ENCODE assay signal across 19 mouse cellular contexts in genomic region chr17:62337890-62338557, GRCm38 (mm10).
DNase-seq lines count a peak whose midpoint lies in the region; ATAC-seq and TF ChIP-seq lines count a peak whose summit lies in the region.
"Had no signal": no experiment of that assay in that cellular context is flagged by ENCODE, and none has a peak within 500 bp of the region (broad histone marks: within the 10 kb centered on the region; RNA-seq: fewer than 3 reads in every experiment).

No protein-coding gene starts in this region.

- no peak overlapping the region for H3K9ac ChIP-seq in heart, embryonic 11.5 days (ENCODE audit: low read depth, low read length)
- H3K9ac ChIP-seq in stomach, embryonic 14.5 days (replicated peaks; ENCODE audit: low read depth, low read length): no peak overlapping the region
- H3K9ac ChIP-seq in stomach, postnatal 0 days (ENCODE audit: low read length): no peak overlapping the region
- H3K9ac ChIP-seq: intestine, embryonic 15.5 days; kidney, embryonic 15.5 days; liver, embryonic 12.5 days had no signal

- intact Hi-C loops in heart, postnatal 10 days (cut with DNase I): no loop called here

- H3K27ac ChIP-seq in heart, embryonic 11.5 days (ENCODE audit: low read depth, low read length): no peak overlapping the region
- no peak overlapping the region for H3K27ac ChIP-seq in stomach, embryonic 14.5 days (ENCODE audit: low read length)
- H3K27ac ChIP-seq in stomach, postnatal 0 days (replicated peaks): no peak overlapping the region
- H3K27ac ChIP-seq: intestine, embryonic 15.5 days; kidney, embryonic 15.5 days; layer of hippocampus, adult 2 months; limb, embryonic 10.5 days; liver, embryonic 12.5 days had no signal

- H3K9me3 ChIP-seq in heart, embryonic 11.5 days (replicated peaks; ENCODE audit: control insufficient read depth, low read length): no peaks in the 10 kb centered on the region
- no peaks in the 10 kb centered on the region for H3K9me3 ChIP-seq in stomach, embryonic 14.5 days (ENCODE audit: control insufficient read depth, low read depth, low read length)
- H3K9me3 ChIP-seq in stomach, postnatal 0 days (ENCODE audit: control insufficient read depth, low read length): no peaks in the 10 kb centered on the region
- H3K9me3 ChIP-seq: intestine, embryonic 15.5 days; kidney, embryonic 15.5 days; limb, embryonic 10.5 days; liver, embryonic 12.5 days had no signal

- no peaks in the 10 kb centered on the region for H3K4me1 ChIP-seq in heart, embryonic 11.5 days (ENCODE audit: control insufficient read depth, insufficient read depth, low read length)
- H3K4me1 ChIP-seq in stomach, embryonic 14.5 days (ENCODE audit: control insufficient read depth, insufficient read depth, low read length): peaks cover 10% of the 10 kb centered on the region
- H3K4me1 ChIP-seq in stomach, postnatal 0 days (replicated peaks; ENCODE audit: control insufficient read depth, insufficient read depth): no peaks in the 10 kb centered on the region
- H3K4me1 ChIP-seq: intestine, embryonic 15.5 days; limb, embryonic 10.5 days; liver, embryonic 12.5 days; megakaryocyte, embryonic 14.5 days had no signal

- H3K27me3 ChIP-seq in heart, embryonic 11.5 days (ENCODE audit: control insufficient read depth, insufficient read depth, low read length): no peaks in the 10 kb centered on the region
- no peaks in the 10 kb centered on the region for H3K27me3 ChIP-seq in stomach, embryonic 14.5 days (ENCODE audit: control insufficient read depth, insufficient read depth, low read length)
- H3K27me3 ChIP-seq in stomach, postnatal 0 days (ENCODE audit: control insufficient read depth, insufficient read depth, low read length): no peaks in the 10 kb centered on the region
- H3K27me3 ChIP-seq: intestine, embryonic 15.5 days; kidney, embryonic 15.5 days; liver, embryonic 12.5 days; megakaryocyte, embryonic 14.5 days had no signal

- no peak for TF ChIP-seq CTCF in stomach, postnatal 0 days (IDR thresholded peaks at IDR 0.05; ENCODE audit: low read depth)

- WGBS in heart, embryonic 11.5 days (ENCODE audit: insufficient replicate concordance): 60% methylated on average over 10 of the region's 10 CpGs
- 27% methylated on average over 10 of the region's 10 CpGs for WGBS in stomach, embryonic 14.5 days
- WGBS in stomach, postnatal 0 days: 23% methylated on average over 10 of the region's 10 CpGs

- H3K4me2 ChIP-seq in heart, embryonic 11.5 days: no peak overlapping the region
- no peak overlapping the region for H3K4me2 ChIP-seq in stomach, embryonic 14.5 days (replicated peaks; ENCODE audit: low read depth, low read length)
- H3K4me2 ChIP-seq in stomach, postnatal 0 days (replicated peaks; ENCODE audit: low read depth): no peak overlapping the region
- H3K4me2 ChIP-seq: intestine, embryonic 15.5 days; kidney, embryonic 15.5 days; liver, embryonic 12.5 days had no signal

- no peak overlapping the region for H3K4me3 ChIP-seq in heart, embryonic 11.5 days (ENCODE audit: low read depth, low read length)
- H3K4me3 ChIP-seq in stomach, embryonic 14.5 days (ENCODE audit: low read depth, low read length): no peak overlapping the region
- no peak overlapping the region for H3K4me3 ChIP-seq in stomach, postnatal 0 days (ENCODE audit: low read depth, low read length)
- H3K4me3 ChIP-seq: intestine, embryonic 15.5 days; kidney, embryonic 15.5 days; layer of hippocampus, adult 2 months; limb, embryonic 10.5 days; liver, embryonic 12.5 days; megakaryocyte, embryonic 14.5 days had no signal

- no peak for TF ChIP-seq EP300 in stomach, postnatal 0 days (optimal IDR thresholded peaks at IDR 0.05)

- no peak for DNase-seq in heart, postnatal 10 days
- DNase-seq in stomach, postnatal 0 days (ENCODE audit: low spot score): no peak
- peak; percentile 37 for DNase-seq in layer of hippocampus, adult 9-11 months
- no peak for DNase-seq in spleen, postnatal 4 days (ENCODE audit: low spot score in 2 of 2)
- DNase-seq in right cerebral cortex, postnatal 25 days: no peak
- DNase-seq in right cerebral cortex, adult 18-20 months: no peak
- DNase-seq: adrenal gland, postnatal 36 days; cerebellum, postnatal 36 days; gastrocnemius, postnatal 25 days; heart, postnatal 36 days had no signal

- ATAC-seq in heart, embryonic 11.5 days (replicated peaks; ENCODE audit: insufficient number of reproducible peaks, low FRiP score, low TSS enrichment): 0 out of 2 replicates have a peak, but pooled peaks have one; percentile 22
- peak; percentile 37; the same call in 1 of the 2 replicates for ATAC-seq in stomach, embryonic 14.5 days (ENCODE audit: insufficient number of reproducible peaks, insufficient read depth, low FRiP score, low read depth)
- no peak for ATAC-seq in stomach, postnatal 0 days (ENCODE audit: low FRiP score, low TSS enrichment)
- ATAC-seq: activated CD4-positive, CD25-positive, alpha-beta regulatory T cell, adult 4 months; intestine, embryonic 15.5 days; liver, embryonic 12.5 days had no signal

- no peaks in the 10 kb centered on the region for H3K36me3 ChIP-seq in heart, embryonic 11.5 days (ENCODE audit: control insufficient read depth, insufficient read depth, low read length)
- no peaks in the 10 kb centered on the region for H3K36me3 ChIP-seq in stomach, embryonic 14.5 days (ENCODE audit: control insufficient read depth, insufficient read depth, low read length)
- H3K36me3 ChIP-seq in stomach, postnatal 0 days (ENCODE audit: control insufficient read depth, insufficient read depth, low read length): no peaks in the 10 kb centered on the region
- H3K36me3 ChIP-seq: intestine, embryonic 15.5 days; kidney, embryonic 15.5 days; limb, embryonic 10.5 days; liver, embryonic 12.5 days had no signal
